Comparison of ENCODE assay signal across 16 mouse cellular contexts in genomic region chr9:23187181-23187580, GRCm38 (mm10). TPM values are rescaled to one million over a fixed set of nuclear protein-coding genes. Genes with fewer than 3 reads are reported as not detected.
"Had no signal": no experiment of that assay in that cellular context is flagged by ENCODE, and none has a peak within 500 bp of the region (broad histone marks: within the 10 kb centered on the region; RNA-seq: fewer than 3 reads in every experiment).

No protein-coding gene starts in this region.

- DNase-seq: left cerebral cortex, postnatal 4 days; liver; liver, embryonic 13.5 days; liver, postnatal 0 days; lung, adult 18-20 months; lung, adult 2 months; lung, embryonic 14.5 days; lung, postnatal 10 days; lung, postnatal 14 days; lung, postnatal 36 days; lung, postnatal 4 days; midbrain, embryonic 14.5 days had no signal

RNA-seq across cellular contexts. Expression of gene Bmper, which starts 35.7 kb away (rescaled TPM):
- total RNA-seq: megakaryocyte progenitor cell, adult 5-6 weeks; megakaryocyte, adult 5-6 weeks; megakaryocyte-erythroid progenitor cell, adult 5-6 weeks; monocyte, adult 5-6 weeks had no signal
